Mouse (Mus musculus) cerebellum, postnatal 4 days (tissue): ENCODE data around the gene C130074G19Rik.
A peak's percentile ranks its signal among the peaks of the same experiment; 100 is the strongest.

Experiments
- DNase-seq, 2 experiments: peaks; one replicate each; pipeline ENCODE4 v3.0.0; 2022; ENCODE audit warnings: low spot score in 2 of 2, mixed read lengths in 1 of 2

The C130074G19Rik gene

DNA sequence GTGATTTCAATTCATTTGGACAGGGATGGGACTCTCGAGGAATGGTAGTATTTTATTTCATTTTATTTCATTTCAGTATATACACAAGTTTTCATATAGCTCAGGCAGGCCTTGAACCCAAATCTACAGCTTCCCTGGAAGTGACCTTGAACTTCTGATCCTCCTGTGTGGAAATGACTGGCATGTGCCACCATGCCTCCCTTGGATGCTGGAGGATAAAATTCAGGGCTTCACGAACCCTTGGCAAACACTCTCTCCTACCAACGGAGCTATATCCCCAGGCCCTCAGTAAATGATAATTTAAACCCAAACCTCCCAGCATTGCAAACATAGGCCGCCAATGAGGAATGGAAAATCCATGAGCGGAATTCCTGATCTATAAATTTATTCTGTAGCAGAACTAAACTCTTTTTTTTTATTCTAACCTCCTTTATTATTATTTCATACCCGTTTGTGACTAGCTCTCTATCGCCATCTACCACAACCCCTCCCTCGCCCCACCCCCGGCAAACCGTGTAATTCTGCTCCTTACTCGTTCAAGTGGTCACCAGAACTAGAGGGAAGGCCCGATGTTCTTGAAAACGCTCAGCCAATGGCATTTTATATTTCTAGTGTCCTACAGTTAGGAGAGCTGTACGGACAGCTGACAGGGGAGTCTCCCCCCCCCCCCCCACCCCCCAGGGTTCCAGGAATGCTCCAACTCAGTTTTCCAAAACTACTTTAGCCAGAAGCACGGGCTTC is 38.5 kb downstream of the C130074G19Rik start:
- no peak for DNase-seq

DNA sequence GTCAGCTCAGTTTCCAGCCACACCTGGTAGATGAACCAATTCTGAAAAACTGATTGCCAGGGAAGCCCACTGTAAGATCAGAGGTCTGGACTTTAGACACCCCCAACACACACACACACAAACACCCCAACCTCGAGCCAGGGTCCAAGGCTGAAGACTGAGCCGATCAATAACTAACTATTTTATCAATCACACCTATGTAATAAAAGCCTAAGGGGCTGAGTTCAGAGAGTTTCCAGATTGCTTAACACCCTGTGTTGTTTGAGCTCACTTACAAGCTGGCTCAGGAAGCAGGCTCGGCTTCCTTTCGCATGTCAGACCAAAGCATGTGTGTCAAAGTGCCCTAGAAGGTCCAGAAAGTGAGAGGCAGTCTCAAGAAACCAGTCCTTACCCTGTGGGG is 45.4 kb downstream of the C130074G19Rik start:
- no peak for DNase-seq

DNA sequence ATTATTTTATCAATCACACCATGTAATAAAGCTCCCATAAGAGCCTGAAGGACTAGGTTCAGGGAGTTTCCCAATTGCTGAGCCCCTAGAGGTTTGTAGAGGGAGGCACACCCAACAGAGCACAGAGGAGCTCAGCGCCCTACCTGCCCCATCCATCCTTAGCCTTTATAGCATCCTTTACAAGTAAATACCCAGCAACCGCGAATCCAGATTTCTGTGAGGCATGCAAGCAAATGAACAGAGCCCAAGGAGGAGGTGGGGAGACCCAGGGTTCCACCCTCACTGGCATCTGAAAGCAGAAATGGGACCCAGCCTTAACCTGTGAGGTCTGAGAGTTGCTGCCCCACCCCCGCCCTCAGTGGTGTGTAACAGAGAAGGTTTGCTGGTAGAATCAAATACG is 46.7 kb downstream of the C130074G19Rik start:
- no peak for DNase-seq

DNA sequence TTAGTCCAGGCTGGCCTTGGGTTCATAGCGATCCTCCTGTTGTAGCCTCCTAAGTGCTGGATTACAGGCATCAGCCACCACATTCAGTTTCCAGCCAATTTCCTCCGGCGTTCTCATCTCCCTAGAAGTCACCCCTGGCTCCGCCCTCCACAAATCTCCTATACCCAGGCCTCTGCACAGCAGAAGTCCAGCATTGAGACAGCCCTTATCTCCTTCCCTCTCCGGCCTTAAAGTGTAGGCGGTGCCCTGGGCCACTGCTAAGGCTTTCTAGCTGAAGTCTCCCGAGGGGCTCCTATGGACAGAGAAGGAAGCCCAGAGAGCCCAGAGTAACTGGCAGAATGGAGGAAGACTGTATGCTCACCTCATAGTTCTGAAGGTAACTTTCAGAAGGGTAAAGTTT is 49.5 kb downstream of the C130074G19Rik start:
- DNase-seq: no peak

DNA sequence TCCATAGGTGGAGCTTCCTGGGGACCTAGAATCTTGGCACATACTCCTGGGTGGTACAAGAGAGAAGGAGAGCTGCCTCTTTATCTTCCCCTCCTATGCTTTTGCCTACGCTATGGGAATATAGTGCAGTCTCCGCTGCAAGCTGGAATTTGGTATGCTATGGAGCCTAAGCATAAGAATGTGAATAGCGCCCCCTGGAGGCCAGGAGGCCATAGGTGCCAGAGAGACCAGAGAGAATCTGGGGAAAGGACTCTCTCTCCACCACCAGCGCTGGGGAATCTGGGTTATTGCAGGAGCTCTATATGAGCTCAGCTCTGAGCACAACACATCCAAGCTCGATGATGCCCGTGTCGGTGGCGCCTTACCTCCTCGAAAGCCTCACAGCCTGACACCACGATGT is 50.8 kb downstream of the C130074G19Rik start:
- DNase-seq: no peak

DNA sequence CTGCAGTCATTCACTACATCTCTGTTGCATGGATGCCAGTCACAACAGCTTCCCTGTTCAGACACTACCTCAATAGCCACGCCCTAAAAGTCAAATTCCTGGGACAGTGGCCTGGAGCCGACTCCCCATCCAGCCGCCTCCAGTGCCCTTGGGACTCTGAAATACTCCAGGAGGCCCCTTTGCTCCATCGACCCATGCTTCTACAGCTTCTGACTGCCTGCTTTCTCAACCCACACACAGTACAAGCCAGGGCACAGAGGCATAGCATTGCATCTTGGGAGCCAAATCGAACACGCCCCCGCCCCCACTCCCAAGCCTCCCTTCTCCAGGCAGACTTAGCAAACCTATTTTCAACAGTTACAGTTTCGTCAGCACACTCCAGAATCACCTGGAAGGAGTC is 53.1 kb downstream of the C130074G19Rik start:
- DNase-seq: no peak

DNA sequence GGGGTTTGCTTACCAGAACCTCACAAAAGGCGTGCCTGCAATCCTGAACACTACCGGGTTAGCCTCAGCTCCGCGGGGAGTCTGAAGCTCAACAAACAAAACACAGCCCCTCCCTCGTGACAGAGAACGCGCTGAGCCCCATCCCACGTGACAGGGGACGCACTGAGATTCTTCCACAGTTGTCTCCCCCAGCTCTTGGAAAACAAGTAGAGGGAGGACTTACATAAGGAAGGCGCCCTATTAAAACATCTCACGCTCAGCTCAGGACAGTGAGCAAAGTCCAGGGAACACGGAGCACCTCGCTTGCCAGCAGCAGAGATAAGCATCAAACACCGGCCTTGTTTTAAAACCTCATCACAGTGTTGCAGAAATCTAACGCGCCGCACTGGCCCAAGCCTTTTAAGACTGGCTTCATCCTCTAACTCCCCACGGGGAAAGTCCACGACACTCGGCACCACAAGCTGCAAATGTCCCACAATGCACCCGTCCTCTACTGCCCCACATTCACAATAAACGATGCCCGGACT is 55.8 kb downstream of the C130074G19Rik start:
- DNase-seq: no peak

DNA sequence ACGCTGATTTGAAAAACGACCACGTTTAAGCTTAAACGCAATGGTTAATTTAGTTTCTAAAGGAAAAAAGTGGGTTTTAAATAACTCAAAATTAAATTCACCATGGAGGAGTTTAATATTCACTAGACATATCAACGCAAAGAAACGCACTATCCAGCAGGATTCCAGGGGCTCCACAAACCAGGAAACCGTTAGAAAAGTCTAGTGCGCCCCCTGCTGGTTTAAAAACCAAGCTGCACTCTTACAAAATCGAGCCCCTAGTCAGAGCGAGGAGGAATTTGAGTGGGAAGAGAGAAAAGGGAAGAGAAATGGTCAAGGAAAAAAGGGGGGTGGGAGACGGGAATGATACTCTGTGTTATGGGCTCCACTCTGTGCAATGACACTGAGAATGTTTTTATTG is 57.9 kb downstream of the C130074G19Rik start:
- peak in 1 of 2 experiments; percentile 45 for DNase-seq

DNA sequence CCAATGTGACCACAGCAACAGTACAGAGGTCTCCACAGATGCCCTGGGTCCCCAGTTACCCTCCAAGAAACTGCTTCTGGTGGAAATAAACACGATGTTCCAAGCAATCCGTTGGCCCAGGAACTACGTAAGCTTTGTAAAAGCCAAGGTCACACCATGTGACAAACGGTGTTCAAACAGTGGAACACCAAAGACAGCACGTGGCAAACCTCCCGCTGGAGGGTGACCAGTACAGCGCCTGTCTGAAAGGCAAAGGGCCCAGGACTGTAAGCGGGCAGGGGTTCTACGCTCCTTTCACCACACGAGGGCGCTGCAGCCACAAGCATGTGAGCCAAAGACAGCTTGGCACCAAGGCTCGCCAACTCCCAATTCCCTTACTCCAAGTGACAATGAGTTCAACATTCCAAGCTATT is 58.6 kb downstream of the C130074G19Rik start:
- peak; percentile 92 for DNase-seq

DNA sequence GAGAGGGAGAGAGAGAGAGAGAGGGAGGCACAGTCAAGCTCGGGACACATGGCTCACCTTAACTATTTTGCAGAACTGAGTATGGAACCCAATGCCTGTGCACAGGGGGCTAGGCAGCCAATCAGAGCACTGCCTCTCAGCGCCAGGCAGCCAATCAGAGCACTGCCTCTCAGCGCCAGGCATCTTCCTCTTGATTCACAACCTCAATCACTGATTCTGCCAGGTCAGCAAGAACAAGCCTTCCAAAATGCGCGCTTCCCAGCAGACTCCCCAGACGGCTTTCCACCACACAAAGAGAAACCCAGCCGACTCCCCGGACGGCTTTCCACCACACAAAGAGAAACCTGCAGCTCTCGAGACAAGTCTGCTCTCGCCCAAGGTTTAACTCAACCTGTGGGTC is 60.3 kb downstream of the C130074G19Rik start:
- peak in 1 of 2 experiments; percentile 33 for DNase-seq
